Mouse (Mus musculus): Measurements from ENCODE around the gene Il21r. TPM values are rescaled to one million over a fixed set of nuclear protein-coding genes. Genes with fewer than 3 reads are reported as not detected.

The Il21r gene
- polyA plus RNA-seq, 1 experiment: 6.4 TPM

GRCm38 (mm10) chr7:125593831-125594230, 9.4 kb upstream of the Il21r start:
- H3K4me3 ChIP-seq (ENCODE audit: insufficient read depth, low read depth, low read length): no peak overlapping the region
- DNase-seq: no peak
- no peaks in the 10 kb centered on the region for H3K36me3 ChIP-seq (ENCODE audit: control insufficient read depth, insufficient read depth, low read length)
- no peaks in the 10 kb centered on the region for H3K4me1 ChIP-seq (ENCODE audit: control insufficient read depth, insufficient read depth, low read length)
- H3K27me3 ChIP-seq (replicated peaks; ENCODE audit: control insufficient read depth, insufficient read depth, low read length): no peaks in the 10 kb centered on the region
- WGBS: 76% methylated on average over 4 of the region's 4 CpGs
- TF ChIP-seq POLR2A (IDR thresholded peaks at IDR 0.05; ENCODE audit: low read depth, low read length) (no peak), CTCF (conservative IDR thresholded peaks at IDR 0.05; ENCODE audit: insufficient read depth, insufficient read length, low read depth, low read length) (no peak)
- no peak overlapping the region for H3K27ac ChIP-seq (ENCODE audit: insufficient read depth, low read depth, low read length)

DNA sequence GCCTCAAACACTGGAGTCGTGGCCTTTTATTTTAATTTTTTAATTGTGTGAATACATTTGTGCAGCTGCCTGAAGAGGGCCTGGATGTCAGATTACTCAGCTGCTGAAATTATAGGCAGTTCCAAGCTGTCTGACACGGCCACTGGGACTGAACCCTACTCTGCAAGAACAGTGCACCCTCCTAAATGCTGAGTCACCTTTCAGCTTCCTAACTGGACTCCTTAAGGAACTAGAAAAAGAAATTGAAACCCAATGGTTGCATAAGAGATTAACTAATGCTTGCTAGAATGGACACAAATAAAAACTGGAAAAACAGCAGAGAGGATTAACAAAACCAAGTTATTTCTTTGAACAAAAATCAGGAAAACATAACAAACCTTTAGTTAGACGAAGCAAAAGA, 6.8 kb upstream of the Il21r start:
- TF ChIP-seq CTCF (conservative IDR thresholded peaks at IDR 0.05; ENCODE audit: insufficient read depth, insufficient read length, low read depth, low read length) (no peak), POLR2A (IDR thresholded peaks at IDR 0.05; ENCODE audit: low read depth, low read length) (no peak)
- no peaks in the 10 kb centered on the region for H3K36me3 ChIP-seq (ENCODE audit: control insufficient read depth, insufficient read depth, low read length)
- H3K4me3 ChIP-seq (ENCODE audit: insufficient read depth, low read depth, low read length): no peak overlapping the region
- H3K4me1 ChIP-seq (ENCODE audit: control insufficient read depth, insufficient read depth, low read length): no peaks in the 10 kb centered on the region
- WGBS: 61% methylated on average over 3 of the region's 3 CpGs
- DNase-seq: peak; percentile 19
- H3K27ac ChIP-seq (ENCODE audit: insufficient read depth, low read depth, low read length): no peak overlapping the region
- H3K27me3 ChIP-seq (replicated peaks; ENCODE audit: control insufficient read depth, insufficient read depth, low read length): no peaks in the 10 kb centered on the region

DNA sequence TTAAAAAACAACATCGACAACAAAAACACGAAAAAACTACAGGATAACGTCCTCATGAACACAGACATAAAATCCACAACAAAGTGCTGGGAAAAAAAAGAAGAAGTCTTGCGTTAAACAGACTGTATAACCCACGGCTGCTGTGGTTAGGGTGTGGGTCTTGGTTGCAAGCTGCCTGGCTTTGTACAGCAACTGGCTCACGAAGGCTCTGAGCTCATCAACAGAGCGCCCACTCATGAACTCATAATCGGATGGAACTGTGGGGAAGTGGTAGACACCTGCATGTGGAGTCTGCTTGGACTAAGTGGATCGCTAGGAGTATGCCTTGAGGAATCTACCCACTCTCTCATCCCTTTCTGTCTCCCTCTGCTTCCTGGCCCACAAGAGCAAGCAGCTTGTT, 6.1 kb upstream of the Il21r start:
- H3K27ac ChIP-seq (ENCODE audit: insufficient read depth, low read depth, low read length): no peak overlapping the region
- no peaks in the 10 kb centered on the region for H3K36me3 ChIP-seq (ENCODE audit: control insufficient read depth, insufficient read depth, low read length)
- H3K4me1 ChIP-seq (ENCODE audit: control insufficient read depth, insufficient read depth, low read length): no peaks in the 10 kb centered on the region
- DNase-seq: no peak
- 83% methylated on average over 9 of the region's 9 CpGs for WGBS
- TF ChIP-seq CTCF (conservative IDR thresholded peaks at IDR 0.05; ENCODE audit: insufficient read depth, insufficient read length, low read depth, low read length): no peak
- TF ChIP-seq POLR2A (IDR thresholded peaks at IDR 0.05; ENCODE audit: low read depth, low read length): no peak
- no peaks in the 10 kb centered on the region for H3K27me3 ChIP-seq (replicated peaks; ENCODE audit: control insufficient read depth, insufficient read depth, low read length)
- no peak overlapping the region for H3K4me3 ChIP-seq (ENCODE audit: insufficient read depth, low read depth, low read length)

DNA sequence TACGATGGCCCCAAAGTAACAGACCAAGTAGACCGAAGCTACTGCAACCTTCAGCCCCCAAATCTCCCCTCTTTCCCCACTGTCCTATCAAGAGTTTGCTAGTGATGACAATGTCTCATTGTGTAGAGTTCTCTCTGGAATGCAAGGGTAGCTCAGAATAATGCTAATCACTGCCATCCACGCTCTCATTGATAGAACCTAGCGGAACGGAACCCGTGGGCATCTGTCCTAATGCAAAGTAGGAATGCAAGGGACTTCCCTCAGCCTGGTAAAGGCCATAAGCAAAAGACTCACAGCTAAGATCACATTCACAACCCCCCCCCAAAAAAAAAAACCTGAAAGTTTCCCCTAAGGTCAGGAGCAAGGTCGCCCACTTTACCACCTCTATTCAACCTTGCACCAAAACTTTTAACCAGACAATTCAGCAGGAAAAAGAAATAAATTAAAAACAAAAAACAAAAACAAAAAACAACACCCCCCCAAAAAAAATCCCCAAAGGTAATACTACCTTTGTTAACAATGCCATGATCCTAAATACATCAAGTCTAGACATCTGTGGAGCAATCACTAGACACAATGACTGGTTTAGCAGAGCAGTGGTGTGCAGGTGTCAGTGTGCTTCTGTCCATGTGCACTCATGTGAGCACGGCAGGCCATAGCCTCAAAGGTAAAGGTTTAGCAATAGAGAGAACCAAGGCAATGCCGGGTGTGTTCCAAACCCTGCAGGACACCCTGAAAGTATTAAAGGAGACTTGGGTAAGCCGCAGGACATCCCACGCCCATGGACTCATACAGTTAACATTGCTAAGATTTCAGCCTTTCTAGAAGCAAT, 5.5 kb upstream of the Il21r start:
- no peak for DNase-seq
- WGBS: 91% methylated on average over 11 of the region's 11 CpGs
- TF ChIP-seq POLR2A (IDR thresholded peaks at IDR 0.05; ENCODE audit: low read depth, low read length): no peak
- no peak for TF ChIP-seq CTCF (conservative IDR thresholded peaks at IDR 0.05; ENCODE audit: insufficient read depth, insufficient read length, low read depth, low read length)
- no peaks in the 10 kb centered on the region for H3K27me3 ChIP-seq (replicated peaks; ENCODE audit: control insufficient read depth, insufficient read depth, low read length)
- H3K4me3 ChIP-seq (ENCODE audit: insufficient read depth, low read depth, low read length): no peak overlapping the region
- H3K27ac ChIP-seq (ENCODE audit: insufficient read depth, low read depth, low read length): no peak overlapping the region
- H3K4me1 ChIP-seq (ENCODE audit: control insufficient read depth, insufficient read depth, low read length): no peaks in the 10 kb centered on the region
- H3K36me3 ChIP-seq (ENCODE audit: control insufficient read depth, insufficient read depth, low read length): no peaks in the 10 kb centered on the region

DNA sequence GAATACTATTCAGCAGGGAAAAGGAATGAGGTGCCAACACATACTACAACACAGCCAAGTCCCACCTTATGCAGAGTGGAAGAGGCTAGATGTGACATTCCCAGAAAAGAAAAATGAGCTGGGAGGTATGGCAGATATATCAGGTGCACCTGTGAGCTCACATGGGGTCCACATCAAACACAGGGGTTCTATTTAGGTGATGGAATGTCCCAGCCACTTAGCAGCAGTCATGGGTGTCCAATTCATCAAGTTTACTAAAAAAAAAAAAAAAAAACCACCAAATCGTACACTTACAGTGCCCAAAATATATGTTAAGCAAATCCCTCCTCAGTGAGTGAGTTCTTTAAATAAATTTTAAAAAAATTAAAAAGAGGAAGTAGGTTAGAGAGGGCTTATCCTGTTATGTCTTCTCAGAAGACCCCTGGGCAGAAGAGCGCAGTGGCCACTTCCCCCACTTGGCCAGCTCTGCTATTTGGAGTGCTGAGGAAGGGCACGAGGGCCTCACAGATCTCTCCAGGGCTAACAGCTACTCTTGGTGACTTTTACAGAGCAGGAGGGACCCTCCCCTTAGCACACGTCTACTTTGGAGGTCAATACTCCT, 3.8 kb upstream of the Il21r start:
- TF ChIP-seq CTCF (conservative IDR thresholded peaks at IDR 0.05; ENCODE audit: insufficient read depth, insufficient read length, low read depth, low read length) (no peak), POLR2A (IDR thresholded peaks at IDR 0.05; ENCODE audit: low read depth, low read length) (no peak)
- 55% methylated on average over 4 of the region's 4 CpGs for WGBS
- no peak overlapping the region for H3K4me3 ChIP-seq (ENCODE audit: insufficient read depth, low read depth, low read length)
- no peak overlapping the region for H3K27ac ChIP-seq (ENCODE audit: insufficient read depth, low read depth, low read length)
- H3K27me3 ChIP-seq (replicated peaks; ENCODE audit: control insufficient read depth, insufficient read depth, low read length): no peaks in the 10 kb centered on the region
- no peak for DNase-seq
- no peaks in the 10 kb centered on the region for H3K4me1 ChIP-seq (ENCODE audit: control insufficient read depth, insufficient read depth, low read length)
- H3K36me3 ChIP-seq (ENCODE audit: control insufficient read depth, insufficient read depth, low read length): no peaks in the 10 kb centered on the region

GRCm38 (mm10) chr7:125600136-125600535, 3.1 kb upstream of the Il21r start:
- TF ChIP-seq CTCF (conservative IDR thresholded peaks at IDR 0.05; ENCODE audit: insufficient read depth, insufficient read length, low read depth, low read length) (no peak), POLR2A (IDR thresholded peaks at IDR 0.05; ENCODE audit: low read depth, low read length) (no peak)
- no peak for DNase-seq
- Histone ChIP-seq H3K27ac (ENCODE audit: insufficient read depth, low read depth, low read length) (no peak overlapping the region), H3K36me3 (ENCODE audit: control insufficient read depth, insufficient read depth, low read length) (no peaks in the 10 kb centered on the region), H3K27me3 (replicated peaks; ENCODE audit: control insufficient read depth, insufficient read depth, low read length) (no peaks in the 10 kb centered on the region), H3K4me3 (ENCODE audit: insufficient read depth, low read depth, low read length) (no peak overlapping the region), H3K4me1 (ENCODE audit: control insufficient read depth, insufficient read depth, low read length) (no peaks in the 10 kb centered on the region)
- WGBS: 61% methylated on average over 10 of the region's 10 CpGs

DNA sequence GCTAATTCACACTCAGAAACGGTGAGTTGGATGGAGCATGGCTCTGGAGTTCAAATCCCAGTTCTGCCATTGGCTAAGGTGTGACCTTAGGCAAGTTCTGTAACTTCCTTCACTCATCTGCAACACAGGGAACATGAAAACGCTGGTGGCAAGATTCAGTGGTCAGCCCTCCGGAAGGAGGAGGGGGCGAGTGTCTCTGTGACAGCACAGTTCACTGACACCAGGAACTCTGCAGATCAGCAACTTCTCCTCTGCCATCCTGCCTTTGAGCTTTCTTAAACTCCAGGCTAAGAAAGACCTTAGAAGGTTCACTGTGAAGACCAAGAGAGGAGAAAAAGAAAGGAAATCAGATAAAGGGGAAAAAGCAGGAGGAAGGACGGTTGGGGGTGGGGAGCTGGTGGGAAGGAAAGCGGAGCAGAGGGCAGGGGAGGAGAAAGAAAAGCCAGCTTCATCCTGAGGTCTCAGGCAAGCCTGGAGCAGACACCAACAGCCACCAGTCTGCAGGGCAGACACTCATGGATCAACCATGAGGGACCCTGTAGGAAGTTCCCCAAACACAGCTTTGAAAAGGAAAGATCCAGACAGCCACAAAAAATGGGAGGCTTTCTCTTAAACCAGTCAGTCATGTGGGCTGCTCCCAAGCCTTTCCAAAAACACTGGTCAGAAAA, 2.5 kb upstream of the Il21r start:
- Histone ChIP-seq H3K4me1 (ENCODE audit: control insufficient read depth, insufficient read depth, low read length) (no peaks in the 10 kb centered on the region), H3K27ac (ENCODE audit: insufficient read depth, low read depth, low read length) (no peak overlapping the region), H3K27me3 (replicated peaks; ENCODE audit: control insufficient read depth, insufficient read depth, low read length) (no peaks in the 10 kb centered on the region), H3K36me3 (ENCODE audit: control insufficient read depth, insufficient read depth, low read length) (no peaks in the 10 kb centered on the region), H3K4me3 (ENCODE audit: insufficient read depth, low read depth, low read length) (no peak overlapping the region)
- 19% methylated on average over 6 of the region's 6 CpGs for WGBS
- no peak for DNase-seq
- TF ChIP-seq POLR2A (IDR thresholded peaks at IDR 0.05; ENCODE audit: low read depth, low read length): no peak
- no peak for TF ChIP-seq CTCF (conservative IDR thresholded peaks at IDR 0.05; ENCODE audit: insufficient read depth, insufficient read length, low read depth, low read length)
